Mouse (Mus musculus) G1E (cell line): ENCODE results near the gene Arhgap27.

Source experiments
- CTCF ChIP-seq: IDR thresholded peaks from 2 replicates; pipeline ENCODE4 v1.5.1; 2012; ENCODE audit warnings: low read depth, low read length, inconsistent platforms, mixed read lengths
- POLR2AphosphoS5 ChIP-seq: IDR thresholded peaks from 2 replicates; pipeline ENCODE4 v1.6.1; 2012; ENCODE audit warnings: low read depth, low read length, inconsistent platforms; ENCODE audit not compliant: insufficient replicate concordance

DNA sequence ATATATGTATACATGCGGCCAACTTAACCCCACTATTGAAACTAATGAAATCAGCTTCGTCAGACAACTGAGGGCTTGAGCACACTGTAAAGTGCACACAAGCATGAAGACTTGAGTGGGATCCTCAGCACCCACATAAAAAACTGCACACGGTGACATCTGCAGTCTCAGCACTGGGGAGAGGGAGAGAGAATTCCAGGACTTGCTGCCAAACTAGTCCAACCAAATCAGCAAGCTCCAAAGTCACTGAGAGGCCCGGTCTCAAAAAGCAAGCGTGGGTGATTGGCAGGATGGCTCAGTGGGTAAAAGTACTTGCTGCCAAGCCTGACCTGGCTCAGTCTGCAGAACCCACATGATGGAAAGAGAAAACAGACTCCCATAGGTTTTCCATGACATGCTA is 39.2 kb upstream of the Arhgap27 start:
- TF ChIP-seq CTCF (no peak), POLR2AphosphoS5 (no peak)
